Mouse (Mus musculus) mature B cell (primary cell): ENCODE measurements around the gene Hoxc5.

Experiments
- in situ Hi-C: fragments of 300-500 bp; cut with MboI; formaldehyde crosslinking; loops from 2 replicates; pipeline ENCODE4 v1.14.3; 2019

The Hoxc5 gene

GRCm38 (mm10) chr15:102987124-102987833 is 20.0 kb downstream of the Hoxc5 start:
- in situ Hi-C loops, result loop anchor here (10.0 to 25.0 kb wide), 2 partner anchors 188 to 325 kb away; partner anchors contain the start of gene Gpr84

- in situ Hi-C loops, result loop anchor here (10.0 to 25.0 kb wide), 2 partner anchors 187 to 324 kb away; partner anchors contain the start of gene Gpr84
Observed at GRCm38 (mm10) chr15:102988078-102988477, 20.8 kb downstream of the Hoxc5 start.

GRCm38 (mm10) chr15:102990461-102991397 is 23.5 kb downstream of the Hoxc5 start, which contains the start of gene Hoxc8:
Gene Hoxc8, plus strand, starts transcription at chr15:102990607.
- in situ Hi-C loops, result loop anchor here (25.0 kb wide), 1 partner anchor 322 kb away; the partner anchor contains the start of gene Gpr84

GRCm38 (mm10) chr15:102991782-102992181 is 24.5 kb downstream of the Hoxc5 start:
- in situ Hi-C loops, result loop anchor here (25.0 kb wide), 1 partner anchor 321 kb away; the partner anchor contains the start of gene Gpr84

GRCm38 (mm10) chr15:102992206-102992605 is 25.0 kb downstream of the Hoxc5 start:
- in situ Hi-C loops, result loop anchor here (25.0 kb wide), 1 partner anchor 320 kb away; the partner anchor contains the start of gene Gpr84

GRCm38 (mm10) chr15:102992863-102993262 is 25.6 kb downstream of the Hoxc5 start:
- in situ Hi-C loops, result loop anchor here (25.0 kb wide), 1 partner anchor 319 kb away; the partner anchor contains the start of gene Gpr84

- in situ Hi-C loops, result loop anchor here (25.0 kb wide), 1 partner anchor 316 kb away; the partner anchor contains the start of gene Gpr84
Observed at GRCm38 (mm10) chr15:102996548-102996947, 29.3 kb downstream of the Hoxc5 start.

- in situ Hi-C loops, result loop anchor here (25.0 kb wide), 1 partner anchor 315 kb away; the partner anchor contains the start of gene Gpr84
Observed at GRCm38 (mm10) chr15:102997431-102997830, 30.2 kb downstream of the Hoxc5 start.

- in situ Hi-C loops, result loop anchor here (25.0 kb wide), 1 partner anchor 314 kb away; the partner anchor contains the start of gene Gpr84
Observed at GRCm38 (mm10) chr15:102997939-102998355, 30.7 kb downstream of the Hoxc5 start, which contains the start of gene Hoxc6. Gene Hoxc6, plus strand, starts transcription at chr15:102998257.

- in situ Hi-C loops, result loop anchor here (25.0 kb wide), 1 partner anchor 314 kb away; the partner anchor contains the start of gene Gpr84
Observed at GRCm38 (mm10) chr15:102998608-102999182, 31.5 kb downstream of the Hoxc5 start.

GRCm38 (mm10) chr15:102999183-102999831 is 32.1 kb downstream of the Hoxc5 start:
- in situ Hi-C loops, result loop anchor here (25.0 kb wide), 1 partner anchor 313 kb away; the partner anchor contains the start of gene Gpr84

- in situ Hi-C loops, result loop anchor here (25.0 kb wide), 1 partner anchor 312 kb away; the partner anchor contains the start of gene Gpr84
Observed at GRCm38 (mm10) chr15:102999955-103000354, 32.7 kb downstream of the Hoxc5 start.

GRCm38 (mm10) chr15:103000501-103000901 is 33.3 kb downstream of the Hoxc5 start:
- in situ Hi-C loops, result no loop called here

- in situ Hi-C loops, result no loop called here
Observed at GRCm38 (mm10) chr15:103001370-103001769, 34.1 kb downstream of the Hoxc5 start.

- in situ Hi-C loops, result no loop called here
Observed at GRCm38 (mm10) chr15:103002156-103002555, 34.9 kb downstream of the Hoxc5 start.

GRCm38 (mm10) chr15:103002821-103003448 is 35.7 kb downstream of the Hoxc5 start:
- in situ Hi-C loops, result no loop called here

- in situ Hi-C loops, result no loop called here
Observed at GRCm38 (mm10) chr15:103005308-103005707, 38.1 kb downstream of the Hoxc5 start.

GRCm38 (mm10) chr15:103005797-103006196 is 38.6 kb downstream of the Hoxc5 start:
- in situ Hi-C loops, result no loop called here

GRCm38 (mm10) chr15:103006326-103006725 is 39.1 kb downstream of the Hoxc5 start:
- in situ Hi-C loops, result no loop called here
